In the genomic region with DNA sequence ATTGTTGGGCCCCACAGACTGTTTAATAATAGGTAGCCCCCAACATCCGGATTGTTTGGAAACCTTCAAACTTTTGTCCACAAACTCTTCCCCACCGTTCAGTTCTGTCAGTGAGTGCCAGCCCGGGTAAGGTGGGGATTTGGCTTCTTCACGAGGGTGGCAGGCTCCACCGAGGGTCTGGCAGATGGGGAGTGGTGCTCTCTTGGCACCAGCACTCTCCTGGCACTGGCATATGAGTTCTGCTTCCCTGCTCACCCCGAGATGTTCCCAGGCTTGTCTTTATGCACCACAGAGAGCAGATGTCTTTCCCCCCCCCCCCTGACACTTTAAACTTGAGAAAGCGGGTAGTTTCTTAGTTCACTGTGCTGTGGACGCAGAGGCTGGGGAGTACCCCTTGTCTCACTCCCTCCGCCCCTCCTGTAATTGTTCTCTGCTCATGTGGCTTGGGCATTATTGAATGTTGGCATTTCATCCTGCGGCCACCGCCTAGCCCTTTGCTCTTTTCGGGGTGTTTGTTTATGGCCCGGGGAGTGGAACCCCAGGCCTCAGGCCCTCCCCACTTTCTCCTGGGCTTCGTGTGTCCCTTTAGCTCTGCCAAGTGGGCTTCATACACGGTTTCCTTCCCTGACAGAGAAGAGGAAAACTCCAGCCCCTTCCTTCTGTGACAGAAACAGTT, we compare ENCODE assay signal across 9 mouse cellular contexts. TPM values are rescaled to one million over a fixed set of nuclear protein-coding genes. Genes with fewer than 3 reads are reported as not detected.
DNase-seq lines count a peak whose midpoint lies in the region; ATAC-seq lines count a peak whose summit lies in the region.
"Had no signal": no experiment of that assay in that cellular context is flagged by ENCODE, and none has a peak within 500 bp of the region (broad histone marks: within the 10 kb centered on the region; RNA-seq: fewer than 3 reads in every experiment).

No protein-coding gene starts in this region.

- peak overlapping the region; percentile 94 for H3K27ac ChIP-seq in hindbrain, embryonic 14.5 days
- H3K27ac ChIP-seq in midbrain, embryonic 10.5 days (replicated peaks): peak overlapping the region; percentile 99

- H3K4me3 ChIP-seq in hindbrain, embryonic 14.5 days (replicated peaks; ENCODE audit: low read length): peak overlapping the region; percentile 75
- peak overlapping the region; percentile 94 for H3K4me3 ChIP-seq in midbrain, embryonic 10.5 days

- peak; percentile 32 for DNase-seq in kidney, adult 18-20 months
- DNase-seq in kidney, adult 9 months: no peak
- DNase-seq in cerebellum, adult 9-10 months: peak; percentile 81
- DNase-seq in hindbrain, embryonic 14.5 days (ENCODE audit: low spot score): no peak
- DNase-seq in midbrain, embryonic 10.5 days (ENCODE audit: low spot score): no peak
- DNase-seq in urinary bladder, postnatal 10 days (ENCODE audit: low spot score): no peak
- no peak for DNase-seq in adrenal gland, adult 18-20 months (ENCODE audit: low spot score in 2 of 2)
- DNase-seq in adrenal gland, adult 2 months: no peak

- peak overlapping the region; percentile 100 for H3K9ac ChIP-seq in hindbrain, embryonic 14.5 days

- ATAC-seq in hindbrain, embryonic 14.5 days (ENCODE audit: low FRiP score): peak; percentile 32; the same call in 1 of the 2 replicates
- ATAC-seq: Patski had no signal

- H3K27me3 ChIP-seq in hindbrain, embryonic 14.5 days (ENCODE audit: control insufficient read depth, insufficient read depth, low read length): no peaks in the 10 kb centered on the region
- H3K27me3 ChIP-seq in midbrain, embryonic 10.5 days (ENCODE audit: low read depth, poor library complexity, severe bottlenecking): peaks cover 20% of the 10 kb centered on the region
- H3K27me3 ChIP-seq: Patski had no signal

- peaks cover 63% of the 10 kb centered on the region for H3K4me1 ChIP-seq in hindbrain, embryonic 14.5 days (replicated peaks; ENCODE audit: control insufficient read depth, insufficient read depth, low read length)
- H3K4me1 ChIP-seq in midbrain, embryonic 10.5 days: peaks cover 88% of the 10 kb centered on the region

- no peaks in the 10 kb centered on the region for H3K9me3 ChIP-seq in hindbrain, embryonic 14.5 days (ENCODE audit: control insufficient read depth, low read length)
- no peaks in the 10 kb centered on the region for H3K9me3 ChIP-seq in midbrain, embryonic 10.5 days (replicated peaks)

- H3K4me2 ChIP-seq in hindbrain, embryonic 14.5 days (replicated peaks): peak overlapping the region; percentile 100

- 5% methylated on average over 15 of the region's 15 CpGs for WGBS in hindbrain, embryonic 14.5 days
- WGBS in midbrain, embryonic 10.5 days: 20% methylated on average over 15 of the region's 15 CpGs

- H3K36me3 ChIP-seq in hindbrain, embryonic 14.5 days (replicated peaks; ENCODE audit: control insufficient read depth, insufficient read depth): 0 out of 2 replicates have a peak, but pooled peaks cover 17% of the 10 kb centered on the region
- H3K36me3 ChIP-seq in midbrain, embryonic 10.5 days: peaks cover 43% of the 10 kb centered on the region

RNA-seq across cellular contexts. Expression of a gene that starts 26.0 kb away (rescaled TPM):
- 0.21 and 0.41 TPM in 2 replicates for polyA plus RNA-seq in hindbrain, embryonic 14.5 days (2014; fragmentation: Nextera tagmentation; extraction: Ambion mirVana)
- 0.10 and 0.24 TPM in 2 replicates for polyA plus RNA-seq in midbrain, embryonic 10.5 days (2016; fragmentation: Nextera tagmentation; extraction: Ambion mirVana)
- total RNA-seq in adrenal gland, adult 18-20 months (2021): under 1 TPM; 0.17 to 0.42 TPM
- total RNA-seq in adrenal gland, adult 2 months (2021): under 1 TPM; 0.20 to 0.21 TPM
- polyA plus RNA-seq in adrenal gland, adult 2 months (2012; rRNA removed): 0.51 and 0.60 TPM in 2 replicates

Comparison
In these comparisons a context has a peak if more than half of its experiments do, and no peak if none do; other contexts are left out.
1. DNase-seq: peak in kidney, adult 18-20 months (single experiment) and cerebellum, adult 9-10 months (single experiment); none in kidney, adult 9 months (single experiment), hindbrain, embryonic 14.5 days (single experiment), midbrain, embryonic 10.5 days (single experiment), urinary bladder, postnatal 10 days (single experiment), adrenal gland, adult 18-20 months (0 of 2) and adrenal gland, adult 2 months (single experiment).